Mouse (Mus musculus): ENCODE data around the gene Irx4. TPM values are rescaled to one million over a fixed set of nuclear protein-coding genes. Genes with fewer than 3 reads are reported as not detected.

Gene Irx4
- total RNA-seq, 2 experiments from 2014 or later = not detected

Other genes starting within 250 kb of the Irx4 start
- gene Mrpl36, start 68.0 kb downstream of the Irx4 start, total RNA-seq (2021) = 10 to 100 TPM; 35.2 to 42.5 TPM
- gene Ndufs6, start 68.1 kb downstream of the Irx4 start, total RNA-seq (2021) = 100 to 1,000 TPM; 170 to 174 TPM
- 10 to 100 TPM; 36.6 to 39.4 TPM for gene Lpcat1, start 206.7 kb downstream of the Irx4 start, total RNA-seq (2021)

Measured in layer of hippocampus, postnatal 36 days (tissue).